Mouse (Mus musculus) midbrain, embryonic 15.5 days (tissue): Measurements from ENCODE around the gene Dok4. TPM values are rescaled to one million over a fixed set of nuclear protein-coding genes. Genes with fewer than 3 reads are reported as not detected.
"Not testable (repeated sequence)": the region's sequence is repeated elsewhere in the genome, so short reads cannot be mapped to it uniquely, and the experiment has no call there.

Experiments
- ATAC-seq: fragments of 200-750 bp; cut with Nextera tagmentation; replicated peaks from 2 replicates; pipeline ENCODE4 v1.8.0; 2017; ENCODE audit warnings: moderate TSS enrichment
- H3K27ac ChIP-seq: fragments of 300-500 bp; sonication (generic); 2 replicates; pipeline ENCODE4 v1.5.1; 2015; ENCODE audit warnings: mild to moderate bottlenecking, inconsistent platforms
- H3K27me3 ChIP-seq: fragments of 300-500 bp; sonication (generic); replicated peaks from 2 replicates; pipeline ENCODE4 v1.6.1; 2015; ENCODE audit warnings: inconsistent platforms
- H3K36me3 ChIP-seq: fragments of 300-500 bp; sonication (generic); replicated peaks from 2 replicates; pipeline ENCODE4 v1.6.1; 2015; ENCODE audit warnings: inconsistent platforms
- H3K4me1 ChIP-seq: fragments of 300-500 bp; sonication (generic); 2 replicates; pipeline ENCODE4 v1.6.1; 2015; ENCODE audit warnings: inconsistent platforms
- H3K4me2 ChIP-seq: fragments of 300-500 bp; sonication (generic); 2 replicates; pipeline ENCODE4 v1.6.1; 2015; ENCODE audit warnings: inconsistent platforms, mild to moderate bottlenecking, moderate library complexity
- H3K4me3 ChIP-seq: fragments of 300-500 bp; sonication (generic); 2 replicates; pipeline ENCODE4 v1.5.1; 2015; ENCODE audit warnings: mild to moderate bottlenecking, inconsistent platforms
- H3K9ac ChIP-seq: fragments of 300-500 bp; sonication (generic); 2 replicates; pipeline ENCODE4 v1.6.1; 2015; ENCODE audit warnings: mild to moderate bottlenecking, inconsistent platforms
- H3K9me3 ChIP-seq: fragments of 300-500 bp; sonication (generic); 2 replicates; pipeline ENCODE4 v1.6.1; 2016; ENCODE audit warnings: inconsistent platforms
- WGBS: fragments of 180-500 bp; shearing (Covaris S2); methylation state at CpG from one replicate; pipeline ENCODE4 v1.1.7; 2015; ENCODE audit warnings: mixed read lengths; 5-methylcytosine and 5-hydroxymethylcytosine counted together
- polyA plus RNA-seq: library from polyadenylated mRNA; unstranded; fragments of >200 nt; fragmentation: Nextera tagmentation; extraction: Ambion mirVana; gene quantifications from 2 replicates; pipeline ENCODE4 v1.2.1, GENCODE M21; 2015

The Dok4 gene
- polyA plus RNA-seq, 1 experiment from 2014 or later, result 92.9 TPM

DNA sequence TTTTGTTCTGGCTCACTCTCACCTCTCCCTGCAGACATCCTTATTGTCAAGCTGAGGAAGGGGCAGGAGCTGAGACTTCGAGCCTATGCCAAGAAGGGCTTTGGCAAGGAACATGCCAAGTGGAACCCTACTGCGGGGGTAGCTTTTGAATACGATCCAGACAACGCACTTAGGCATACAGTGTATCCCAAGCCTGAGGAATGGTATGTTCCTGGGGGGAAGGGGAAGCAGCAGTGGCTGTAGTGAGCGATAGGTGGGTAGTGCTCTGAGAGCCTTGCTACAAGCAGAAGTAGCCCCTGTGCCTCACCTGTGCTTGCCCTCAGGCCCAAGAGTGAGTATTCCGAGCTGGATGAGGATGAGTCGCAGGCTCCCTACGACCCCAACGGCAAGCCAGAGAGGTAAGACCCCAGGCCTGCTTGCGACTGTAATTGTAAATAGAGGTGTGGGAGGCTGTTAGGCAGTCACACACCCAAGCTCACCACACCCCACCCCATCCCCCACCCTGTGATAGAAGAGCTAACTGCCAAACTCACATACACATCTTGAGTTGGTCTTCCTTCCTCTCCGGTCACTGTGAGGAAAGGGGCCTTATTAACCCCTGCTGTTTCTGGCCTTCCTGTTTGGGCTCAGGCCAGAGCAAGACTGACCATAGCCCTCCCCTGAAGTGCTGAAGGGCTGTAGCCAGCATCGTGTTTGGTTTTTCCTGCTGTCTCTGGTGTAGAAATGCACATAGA is 13.5 kb downstream of the Dok4 start:
- 93% methylated on average over 12 of the region's 12 CpGs for WGBS
- Histone ChIP-seq H3K36me3 (peaks cover 34% of the 10 kb centered on the region), H3K4me3 (no peak overlapping the region), H3K4me1 (peaks cover 20% of the 10 kb centered on the region), H3K4me2 (no peak overlapping the region), H3K27ac (no peak overlapping the region), H3K9me3 (no peaks in the 10 kb centered on the region), H3K9ac (no peak overlapping the region), H3K27me3 (no peaks in the 10 kb centered on the region)
- ATAC-seq, result no peak

DNA sequence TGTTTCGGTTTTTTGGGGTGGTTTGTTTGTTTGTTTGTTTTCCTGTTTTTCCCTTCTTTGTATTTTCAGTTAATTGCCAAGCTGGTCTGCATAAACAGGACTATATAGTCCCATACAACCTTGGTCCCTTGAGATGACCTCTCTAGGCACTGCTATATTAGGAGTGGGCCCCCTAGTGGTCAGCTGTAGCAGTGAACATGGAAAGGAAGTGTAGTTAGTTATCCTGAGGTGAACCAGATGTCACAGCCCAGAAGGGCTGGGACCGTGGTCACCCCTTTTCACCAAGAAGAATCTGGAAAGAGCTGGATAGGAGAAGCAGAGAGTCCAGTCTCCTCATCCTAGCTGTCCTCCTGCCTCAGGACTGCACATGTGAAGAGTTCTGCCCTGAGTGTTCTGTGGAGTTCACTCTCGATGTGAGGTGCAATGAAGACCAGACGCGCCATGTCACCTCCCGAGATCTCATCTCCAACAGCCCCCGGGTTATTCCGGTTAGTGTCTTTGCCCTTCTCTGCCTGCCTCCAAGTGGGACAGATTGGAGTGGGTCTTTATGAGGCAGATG is 14.7 kb downstream of the Dok4 start:
- Histone ChIP-seq H3K36me3 (peaks cover 34% of the 10 kb centered on the region), H3K4me3 (no peak overlapping the region)

DNA sequence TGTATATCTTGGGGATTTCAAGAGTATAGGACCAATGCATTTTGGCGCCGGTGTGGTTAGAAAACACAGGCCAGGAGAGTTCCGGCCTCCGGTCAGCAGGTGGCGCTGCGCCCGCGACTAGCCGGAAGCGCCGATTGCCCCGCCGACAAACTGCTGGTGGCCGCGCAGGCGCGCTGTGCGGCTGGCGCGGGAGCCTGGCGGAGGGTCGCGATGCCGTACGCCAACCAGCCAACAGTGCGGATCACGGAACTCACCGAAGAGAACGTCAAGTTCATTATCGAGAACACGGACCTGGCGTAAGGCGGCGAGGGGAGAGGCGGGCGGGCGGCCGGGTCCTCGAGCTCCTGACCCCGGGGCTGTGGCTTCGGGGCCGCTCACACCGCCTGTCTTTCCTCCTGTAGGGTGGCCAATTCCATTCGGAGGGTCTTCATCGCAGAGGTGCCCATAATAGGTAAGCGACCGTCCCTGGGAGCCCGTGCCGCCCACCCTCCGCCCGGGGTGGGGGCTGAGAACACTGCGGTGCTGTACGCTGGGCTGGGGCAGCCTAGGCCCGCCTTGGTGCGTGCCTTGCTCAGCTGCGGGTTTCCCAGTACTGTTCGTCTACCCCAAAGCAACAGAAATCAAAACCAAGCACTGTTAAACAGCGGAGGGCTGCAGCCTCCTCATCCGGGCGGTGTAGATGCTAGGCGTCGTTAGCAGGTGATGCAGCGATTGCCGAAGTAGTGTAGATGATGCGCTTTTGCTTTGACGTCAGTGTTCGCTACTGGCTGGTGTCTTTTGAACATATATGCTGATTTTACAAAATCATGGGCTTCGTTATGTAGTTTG is 18.6 kb downstream of the Dok4 start, which contains the start of gene Polr2c:
TSS of gene Polr2c (plus strand) at position 105 of the 828 bp plus-strand sequence.
- H3K27ac ChIP-seq, result peak within 1 kb of the TSS; percentile 74
- ATAC-seq, result peak; percentile 86
- H3K4me1 ChIP-seq, result peaks cover 18% of the 10 kb centered on the region
- peaks cover 23% of the 10 kb centered on the region for H3K36me3 ChIP-seq
- under 1% methylated on average over 67 of the region's 68 CpGs for WGBS
- no peaks in the 10 kb centered on the region for H3K9me3 ChIP-seq
- H3K27me3 ChIP-seq, result no peaks in the 10 kb centered on the region
- H3K4me2 ChIP-seq, result peak within 1 kb of the TSS; percentile 61
- peak within 1 kb of the TSS; percentile 85 for H3K9ac ChIP-seq
- H3K4me3 ChIP-seq, result peak within 1 kb of the TSS; percentile 74

More for the DNA sequence above, 14.7 kb downstream of the Dok4 start:
- no peak overlapping the region for H3K27ac ChIP-seq
- H3K4me2 ChIP-seq, result no peak overlapping the region
- H3K4me1 ChIP-seq, result peaks cover 18% of the 10 kb centered on the region
- no peaks in the 10 kb centered on the region for H3K9me3 ChIP-seq
- no peak for ATAC-seq
- no peak overlapping the region for H3K9ac ChIP-seq
- WGBS, result 77% methylated on average over 8 of the region's 8 CpGs
- no peaks in the 10 kb centered on the region for H3K27me3 ChIP-seq

DNA sequence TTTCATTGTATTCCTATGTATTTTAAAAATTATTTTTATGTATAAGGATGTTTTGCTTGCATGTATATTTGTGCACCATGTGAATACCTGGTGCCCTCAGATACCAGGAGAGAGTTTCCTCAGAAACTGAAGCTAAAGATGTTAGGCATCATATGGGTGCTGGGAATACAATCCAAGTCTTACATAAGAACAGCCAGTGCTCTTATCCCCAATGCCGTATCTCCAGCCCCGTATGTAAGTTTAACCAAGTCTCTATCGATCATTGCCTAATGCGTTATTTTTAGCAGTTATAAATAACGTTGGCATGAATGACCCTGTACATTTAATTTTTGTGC is 19.2 kb downstream of the Dok4 start:
- Histone ChIP-seq H3K4me1 (peaks cover 18% of the 10 kb centered on the region), H3K36me3 (peaks cover 29% of the 10 kb centered on the region), H3K27ac (peak overlapping the region; percentile 51; the same call in 1 of the 2 replicates), H3K27me3 (no peaks in the 10 kb centered on the region), H3K9ac (no peak overlapping the region), H3K4me3 (peak overlapping the region; percentile 74), H3K4me2 (0 out of 2 replicates have a peak overlapping the region, but pooled peaks have one; percentile 17), H3K9me3 (no peaks in the 10 kb centered on the region)
- peak; percentile 48; the same call in 1 of the 2 replicates for ATAC-seq
- WGBS, result 28% methylated on average over 5 of the region's 5 CpGs

DNA sequence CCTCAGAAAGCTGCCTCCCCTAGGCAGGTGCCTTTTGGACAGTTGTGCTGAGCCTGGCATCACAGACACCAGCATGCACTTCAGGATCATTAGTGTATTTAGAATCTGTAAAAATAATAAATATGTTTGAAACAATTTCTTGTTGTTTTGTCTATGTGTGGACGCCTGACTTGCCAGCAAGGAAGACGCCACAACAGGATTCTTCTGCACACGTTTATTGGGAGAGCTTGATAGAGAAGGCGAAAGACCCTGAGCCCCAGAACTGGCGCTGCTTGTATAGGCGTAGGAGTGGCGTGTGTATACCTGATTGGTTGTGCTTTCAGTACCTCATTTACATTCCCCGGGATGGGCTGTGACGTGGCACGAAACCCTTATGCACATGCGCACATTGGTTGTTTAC is 21.4 kb downstream of the Dok4 start:
- WGBS, result 90% methylated on average over 11 of the region's 11 CpGs
- not testable (repeated sequence) for H3K9ac ChIP-seq, ATAC-seq, H3K4me3 ChIP-seq, H3K27me3 ChIP-seq, H3K4me2 ChIP-seq, H3K9me3 ChIP-seq, H3K27ac ChIP-seq
- Histone ChIP-seq H3K4me1 (peaks cover 18% of the 10 kb centered on the region), H3K36me3 (peaks cover 44% of the 10 kb centered on the region)

DNA sequence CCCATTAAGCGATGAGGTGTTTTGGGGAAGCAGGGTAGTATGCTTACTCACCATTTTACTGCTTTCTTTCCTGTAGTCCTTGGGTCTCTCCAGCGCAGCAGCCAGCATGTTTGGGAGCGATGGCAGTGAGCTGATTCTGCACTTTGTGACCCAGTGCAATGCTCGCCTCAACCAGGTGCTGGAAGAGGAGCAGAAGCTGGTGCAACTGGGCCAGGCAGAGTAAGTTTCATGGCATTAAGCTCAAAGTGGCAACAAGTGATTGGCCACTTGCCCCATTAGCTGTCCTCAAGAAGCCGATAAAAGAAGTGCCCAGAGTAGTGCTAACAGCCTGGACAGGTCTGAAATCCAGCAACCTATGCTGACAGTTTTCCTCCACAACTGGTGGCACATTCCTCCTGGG is 26.1 kb downstream of the Dok4 start:
- Histone ChIP-seq H3K4me1 (no peaks in the 10 kb centered on the region), H3K27ac (no peak overlapping the region), H3K9ac (no peak overlapping the region), H3K9me3 (no peaks in the 10 kb centered on the region), H3K27me3 (no peaks in the 10 kb centered on the region), H3K4me3 (no peak overlapping the region), H3K36me3 (peaks cover 53% of the 10 kb centered on the region), H3K4me2 (no peak overlapping the region)
- ATAC-seq, result no peak
- WGBS, result 97% methylated on average over 5 of the region's 5 CpGs

DNA sequence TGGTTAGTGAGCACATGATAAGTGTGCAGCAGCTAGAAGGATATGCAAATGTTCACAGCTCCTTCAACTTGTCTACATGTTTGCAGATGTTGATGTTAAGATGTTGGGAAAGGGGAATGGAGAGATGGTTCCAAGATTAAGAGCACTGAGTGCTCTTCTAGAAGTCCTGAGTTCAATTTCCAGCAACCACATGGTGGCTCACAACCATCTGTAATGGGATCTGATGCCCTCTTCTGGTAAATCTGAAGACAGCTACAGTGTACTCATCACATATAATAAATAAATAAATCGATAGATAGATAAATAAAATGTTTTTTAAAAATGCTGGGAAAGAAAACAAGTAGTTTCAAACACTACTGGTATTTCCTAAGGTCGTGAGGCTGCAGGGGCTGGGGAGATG is 34.9 kb downstream of the Dok4 start:
- H3K27me3 ChIP-seq, result no peaks in the 10 kb centered on the region
- peaks cover 13% of the 10 kb centered on the region; the same call in 1 of the 2 replicates for H3K36me3 ChIP-seq
- no peak overlapping the region for H3K4me2 ChIP-seq
- 40% methylated on average over 2 of the region's 2 CpGs for WGBS
- H3K27ac ChIP-seq, result no peak overlapping the region
- no peak overlapping the region for H3K4me3 ChIP-seq
- ATAC-seq, result no peak
- no peaks in the 10 kb centered on the region for H3K9me3 ChIP-seq
- peaks cover 19% of the 10 kb centered on the region for H3K4me1 ChIP-seq
- H3K9ac ChIP-seq, result no peak overlapping the region

DNA sequence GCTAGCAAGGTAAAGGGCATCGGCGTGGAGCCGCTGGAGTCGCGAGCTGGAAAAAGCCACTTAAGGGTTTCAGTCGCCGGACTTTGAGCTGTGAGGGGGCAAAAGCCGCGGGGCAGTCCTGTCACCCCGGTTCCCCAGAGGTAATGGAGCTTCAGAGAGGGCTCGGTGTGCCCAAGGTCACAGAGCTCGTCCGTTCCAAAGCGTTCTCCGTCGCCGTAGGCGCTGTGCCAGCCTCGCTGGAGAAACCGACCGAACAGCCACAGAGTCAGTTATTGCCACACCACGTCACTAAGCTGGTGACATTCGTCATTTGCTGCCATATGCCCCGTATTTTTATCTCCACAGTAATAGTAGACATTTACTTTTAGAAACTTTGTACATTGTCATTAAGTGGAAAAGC is 37.5 kb downstream of the Dok4 start:
- WGBS, result under 1% methylated on average over 23 of the region's 24 CpGs
- Histone ChIP-seq H3K27ac (peak overlapping the region; percentile 94), H3K4me1 (peaks cover 19% of the 10 kb centered on the region), H3K27me3 (no peaks in the 10 kb centered on the region), H3K9me3 (no peaks in the 10 kb centered on the region), H3K4me2 (peak overlapping the region; percentile 62), H3K9ac (peak overlapping the region; percentile 93), H3K4me3 (peak overlapping the region; percentile 82), H3K36me3 (no peaks in the 10 kb centered on the region)
- ATAC-seq, result peak; percentile 74

DNA sequence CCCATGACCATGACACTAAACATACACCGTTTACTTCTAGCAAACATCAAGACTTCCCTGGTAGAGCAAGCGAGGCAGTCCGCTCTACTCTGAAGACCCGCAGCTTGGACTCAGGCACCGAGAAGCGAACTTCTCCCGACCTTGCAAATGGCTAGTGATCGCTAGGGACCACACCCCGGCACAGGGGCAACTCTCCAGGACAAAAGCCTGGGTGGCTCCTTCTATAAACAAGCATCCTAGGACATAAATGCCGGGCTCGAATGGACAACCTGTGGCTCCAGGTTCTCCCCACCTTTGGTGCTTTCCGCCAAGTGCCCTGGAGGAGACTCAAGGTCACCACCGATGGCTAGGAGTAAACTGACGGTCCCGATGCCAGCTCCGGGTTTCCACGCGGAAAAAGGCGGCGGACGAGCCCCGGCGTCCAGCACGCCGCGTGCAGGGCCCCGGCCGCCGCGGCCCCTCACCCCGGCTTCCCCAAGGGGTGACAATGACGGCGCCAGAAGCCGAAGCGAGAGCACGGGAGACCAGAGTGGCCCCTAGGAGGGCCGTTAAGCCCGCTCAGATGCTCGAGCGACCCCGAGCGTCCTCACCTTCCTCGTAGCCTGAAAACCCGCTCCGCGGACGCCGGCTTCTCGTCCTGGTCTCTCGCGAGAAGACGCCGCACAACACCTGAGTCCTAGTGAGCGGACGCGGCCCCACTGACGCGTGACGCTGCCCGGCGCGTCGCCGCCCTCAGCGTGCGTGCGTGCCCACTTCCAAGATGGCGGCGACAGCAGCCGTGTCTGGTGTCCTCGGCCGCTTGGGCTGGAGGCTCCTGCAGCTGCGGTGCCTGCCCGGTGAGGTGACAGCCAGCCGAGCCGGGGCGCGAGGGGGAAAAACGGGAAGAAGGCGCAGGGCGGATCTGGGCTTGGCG is 38.2 kb downstream of the Dok4 start, which contains the start of the genes Coq9 and Ciapin1:
TSS of gene Coq9 (plus strand) at position 660 of the 913 bp plus-strand sequence.
TSS of gene Ciapin1 (minus strand) at position 697 of the 913 bp plus-strand sequence.
- peaks cover 19% of the 10 kb centered on the region for H3K4me1 ChIP-seq
- H3K4me2 ChIP-seq, result peak within 1 kb of the TSS; percentile 92
- H3K27ac ChIP-seq, result peak within 1 kb of the TSS; percentile 94
- ATAC-seq, result peak; percentile 99
- H3K9ac ChIP-seq, result peak within 1 kb of the TSS; percentile 93
- no peaks in the 10 kb centered on the region for H3K9me3 ChIP-seq
- no peaks in the 10 kb centered on the region for H3K36me3 ChIP-seq
- H3K27me3 ChIP-seq, result no peaks in the 10 kb centered on the region
- under 1% methylated on average over 82 of the region's 82 CpGs for WGBS
- H3K4me3 ChIP-seq, result peak within 1 kb of the TSS; percentile 82

DNA sequence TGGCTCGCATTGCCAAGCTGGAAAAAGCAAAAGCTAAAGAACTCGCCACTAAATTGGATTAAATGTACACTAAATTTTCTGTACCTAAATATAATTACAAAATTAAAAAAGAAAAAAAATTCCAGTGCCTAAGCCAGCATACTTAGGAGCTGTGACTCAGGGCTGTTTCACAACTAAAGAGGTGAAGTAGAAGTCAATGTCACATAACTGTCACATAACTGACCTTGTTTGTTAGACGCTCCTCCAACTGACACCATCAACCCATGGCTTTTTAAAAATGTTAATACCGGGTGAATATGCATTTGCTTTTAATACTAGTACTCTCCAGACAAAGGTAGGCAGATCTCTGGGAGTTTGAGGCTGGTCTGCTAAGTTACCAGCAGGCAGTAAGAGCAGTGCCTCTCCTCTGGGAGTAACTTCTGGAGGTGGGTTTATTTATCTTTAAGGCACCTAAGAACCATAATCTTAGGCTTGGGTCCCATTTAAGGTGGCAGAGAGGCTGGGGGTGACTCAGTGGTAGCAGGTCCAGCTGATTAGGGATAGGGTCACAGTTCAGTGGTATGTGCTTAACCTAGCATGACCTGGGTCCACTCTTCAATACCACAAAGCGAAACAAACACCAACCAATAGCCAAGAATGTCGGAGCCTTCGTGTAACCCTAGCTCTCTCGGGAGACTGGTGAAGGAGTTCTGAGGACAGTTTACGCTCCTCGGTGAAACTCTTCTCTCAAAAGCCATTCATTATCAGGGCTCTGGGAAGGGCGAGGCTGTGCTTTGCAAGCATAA is 39.5 kb downstream of the Dok4 start:
- peaks cover 1% of the 10 kb centered on the region; the same call in 1 of the 2 replicates for H3K36me3 ChIP-seq
- peak overlapping the region; percentile 93; the same call in 1 of the 2 replicates for H3K9ac ChIP-seq
- H3K9me3 ChIP-seq, result no peaks in the 10 kb centered on the region
- H3K27ac ChIP-seq, result no peak overlapping the region
- H3K27me3 ChIP-seq, result no peaks in the 10 kb centered on the region
- H3K4me3 ChIP-seq, result peak overlapping the region; percentile 82
- no peak for ATAC-seq
- 79% methylated on average over 11 of the region's 11 CpGs for WGBS
- H3K4me1 ChIP-seq, result peaks cover 19% of the 10 kb centered on the region
- peak overlapping the region; percentile 92 for H3K4me2 ChIP-seq

DNA sequence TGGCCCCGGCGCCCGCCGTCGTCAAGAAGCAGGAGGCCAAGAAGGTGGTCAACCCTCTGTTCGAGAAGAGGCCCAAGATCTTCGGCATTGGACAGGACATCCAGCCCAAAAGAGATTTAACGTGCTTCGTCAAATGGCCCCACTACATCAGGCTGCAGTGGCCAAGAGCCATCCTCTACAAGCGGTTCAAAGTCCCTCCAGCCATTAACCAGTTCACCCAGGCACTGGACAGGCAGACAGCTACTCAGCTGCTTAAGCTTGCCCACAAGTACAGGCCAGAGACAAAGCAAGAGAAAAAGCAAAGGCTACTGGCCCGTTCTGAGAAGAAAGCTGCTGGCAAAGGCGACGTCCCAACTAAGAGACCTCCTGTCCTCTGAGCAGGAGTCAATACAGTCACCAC is 40.4 kb downstream of the Dok4 start:
- H3K9ac ChIP-seq, H3K4me2 ChIP-seq, H3K36me3 ChIP-seq, ATAC-seq, H3K4me3 ChIP-seq, H3K27ac ChIP-seq, H3K27me3 ChIP-seq, H3K9me3 ChIP-seq: not testable (repeated sequence)
- WGBS, result 96% methylated on average over 13 of the region's 13 CpGs
- H3K4me1 ChIP-seq, result peaks cover 19% of the 10 kb centered on the region
